Mouse (Mus musculus) liver, embryonic 15.5 days (tissue): Measurements from ENCODE around the gene Gatd1. TPM values are rescaled to one million over a fixed set of nuclear protein-coding genes. Genes with fewer than 3 reads are reported as not detected.
A peak's percentile ranks its signal among the peaks of the same experiment; 100 is the strongest.

Source experiments
- ATAC-seq: fragments of 200-750 bp; cut with Nextera tagmentation; 2 replicates; pipeline ENCODE4 v1.8.0; 2017; ENCODE audit warnings: moderate number of reproducible peaks, mild to moderate bottlenecking, moderate library complexity; ENCODE audit not compliant: insufficient read depth
- H3K27ac ChIP-seq: fragments of 300-500 bp; sonication (generic); replicated peaks from 2 replicates; pipeline ENCODE4 v1.5.1; 2015; ENCODE audit warnings: mild to moderate bottlenecking, inconsistent platforms
- H3K27me3 ChIP-seq: fragments of 300-500 bp; sonication (generic); 2 replicates; pipeline ENCODE4 v1.6.1; 2015; ENCODE audit warnings: mild to moderate bottlenecking, inconsistent platforms
- H3K36me3 ChIP-seq: fragments of 300-500 bp; sonication (generic); replicated peaks from 2 replicates; pipeline ENCODE4 v1.6.1; 2015; ENCODE audit warnings: moderate library complexity, mild to moderate bottlenecking, inconsistent platforms
- H3K4me1 ChIP-seq: fragments of 300-500 bp; sonication (generic); replicated peaks from 2 replicates; pipeline ENCODE4 v1.6.1; 2015; ENCODE audit warnings: inconsistent platforms
- H3K4me2 ChIP-seq: fragments of 300-500 bp; sonication (generic); 2 replicates; pipeline ENCODE4 v1.6.1; 2015; ENCODE audit warnings: moderate library complexity, mild to moderate bottlenecking, inconsistent platforms
- H3K4me3 ChIP-seq: fragments of 300-500 bp; sonication (generic); replicated peaks from 2 replicates; pipeline ENCODE4 v1.5.1; 2015; ENCODE audit warnings: mild to moderate bottlenecking, inconsistent platforms
- H3K9ac ChIP-seq: fragments of 300-500 bp; sonication (generic); 2 replicates; pipeline ENCODE4 v1.6.1; 2015; ENCODE audit warnings: moderate library complexity, mild to moderate bottlenecking, inconsistent platforms
- H3K9me3 ChIP-seq: fragments of 300-500 bp; sonication (generic); replicated peaks from 2 replicates; pipeline ENCODE4 v1.6.1; 2016; ENCODE audit warnings: inconsistent platforms
- WGBS: fragments of 180-500 bp; shearing (Covaris S2); methylation state at CpG from one replicate; pipeline ENCODE4 v1.1.7; 2015; ENCODE audit warnings: mixed read lengths; ENCODE audit not compliant: insufficient replicate concordance; 5-methylcytosine and 5-hydroxymethylcytosine counted together
- polyA plus RNA-seq: library from polyadenylated mRNA; unstranded; fragments of >200 nt; fragmentation: Nextera tagmentation; extraction: Ambion mirVana; gene quantifications from 2 replicates; pipeline ENCODE4 v1.2.1, GENCODE M21; 2015

The Gatd1 gene
- polyA plus RNA-seq, 1 experiment from 2014 or later: 15.7 TPM

DNA sequence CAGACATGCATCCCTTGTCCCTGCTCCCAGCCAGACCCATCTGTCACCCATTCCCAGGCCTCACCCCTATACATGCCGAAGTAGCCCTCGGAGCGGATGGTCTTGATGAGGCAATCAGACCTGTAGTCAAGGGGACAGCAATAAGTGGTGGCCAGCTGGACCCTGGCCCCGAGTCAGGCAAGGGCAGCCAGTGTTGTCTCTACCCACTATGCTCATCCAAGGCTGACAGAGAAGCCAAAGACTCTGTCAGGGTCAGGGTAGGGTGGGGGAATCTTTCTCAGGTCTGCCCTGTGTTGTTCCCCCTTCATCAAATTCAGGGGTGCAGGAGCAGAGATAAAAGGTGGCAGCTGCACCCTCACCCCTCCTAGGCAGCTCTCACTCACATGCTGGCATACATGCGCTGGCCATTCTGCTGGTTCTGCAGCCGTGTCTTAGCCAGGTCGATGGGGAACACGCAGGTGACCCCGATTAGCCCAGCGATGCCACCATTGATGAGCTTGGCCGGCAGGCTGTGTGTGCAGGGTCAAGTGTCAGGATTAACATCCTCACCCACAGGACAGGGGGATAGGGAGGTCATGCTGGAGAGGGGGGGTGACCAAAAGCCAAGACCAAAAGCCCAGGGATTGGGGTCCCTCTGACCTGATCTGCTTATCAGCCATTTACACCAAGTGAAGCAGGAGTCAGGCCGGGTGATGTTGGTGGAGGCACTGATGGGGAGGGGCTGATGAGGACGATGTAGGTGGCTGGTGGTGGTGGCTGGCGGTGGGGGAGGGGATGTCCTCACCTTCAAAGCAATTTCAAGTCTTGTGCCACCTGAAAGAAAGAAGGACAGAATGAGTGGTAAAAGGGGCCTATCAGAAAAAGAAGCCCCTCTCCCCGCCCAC lies 19.8 kb upstream of the Gatd1 start:
- no peak overlapping the region for H3K27ac ChIP-seq
- H3K4me1 ChIP-seq: peaks cover 78% of the 10 kb centered on the region
- no peaks in the 10 kb centered on the region for H3K27me3 ChIP-seq
- no peak overlapping the region for H3K9ac ChIP-seq
- no peaks in the 10 kb centered on the region for H3K9me3 ChIP-seq
- H3K36me3 ChIP-seq: peaks cover 41% of the 10 kb centered on the region
- WGBS: 81% methylated on average over 15 of the region's 15 CpGs
- H3K4me2 ChIP-seq: peak overlapping the region; percentile 97
- H3K4me3 ChIP-seq: peak overlapping the region; percentile 50
- ATAC-seq: no peak

DNA sequence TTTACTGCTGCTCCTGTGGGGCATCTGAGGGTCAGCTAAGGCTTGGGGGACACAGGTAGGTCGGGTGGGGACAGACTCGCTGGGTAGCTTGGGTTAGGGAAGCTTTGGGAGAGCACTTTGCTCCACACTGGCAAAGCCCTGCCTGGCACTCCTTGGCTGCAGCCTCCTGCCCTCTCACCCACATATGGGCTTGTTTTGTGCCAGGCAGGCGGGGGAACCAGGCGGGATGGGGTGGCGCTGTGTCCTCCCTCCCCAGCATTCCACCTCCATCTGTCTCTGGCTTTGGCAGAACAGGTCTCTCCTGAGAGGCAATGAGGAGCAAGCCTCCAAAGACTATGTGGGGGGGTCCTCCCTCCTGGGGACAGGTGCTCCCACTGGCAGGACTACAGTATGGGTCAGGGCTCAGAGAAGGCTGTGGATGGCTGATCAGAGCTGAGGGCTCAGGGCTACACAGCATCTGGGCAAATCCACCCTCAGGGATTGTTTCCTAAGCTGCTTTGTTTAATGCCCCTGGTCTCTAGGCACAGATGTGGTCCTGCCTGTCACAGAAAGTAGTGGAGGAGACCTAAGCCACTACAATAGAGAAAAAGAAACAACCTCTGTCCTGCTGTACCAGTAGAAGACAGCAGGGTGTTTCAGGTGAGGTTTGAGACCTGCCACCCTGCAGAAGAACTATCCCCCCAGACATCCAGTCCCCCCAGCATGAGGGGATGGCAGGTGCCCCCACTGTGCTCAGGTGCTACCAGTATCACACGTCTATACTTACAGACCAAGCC lies 19.0 kb upstream of the Gatd1 start:
- no peak overlapping the region for H3K9ac ChIP-seq
- H3K4me2 ChIP-seq: no peak overlapping the region
- 82% methylated on average over 6 of the region's 6 CpGs for WGBS
- H3K4me1 ChIP-seq: peaks cover 72% of the 10 kb centered on the region
- H3K27ac ChIP-seq: no peak overlapping the region
- no peak for ATAC-seq
- no peaks in the 10 kb centered on the region for H3K9me3 ChIP-seq
- no peak overlapping the region for H3K4me3 ChIP-seq
- H3K36me3 ChIP-seq: peaks cover 33% of the 10 kb centered on the region
- no peaks in the 10 kb centered on the region for H3K27me3 ChIP-seq

DNA sequence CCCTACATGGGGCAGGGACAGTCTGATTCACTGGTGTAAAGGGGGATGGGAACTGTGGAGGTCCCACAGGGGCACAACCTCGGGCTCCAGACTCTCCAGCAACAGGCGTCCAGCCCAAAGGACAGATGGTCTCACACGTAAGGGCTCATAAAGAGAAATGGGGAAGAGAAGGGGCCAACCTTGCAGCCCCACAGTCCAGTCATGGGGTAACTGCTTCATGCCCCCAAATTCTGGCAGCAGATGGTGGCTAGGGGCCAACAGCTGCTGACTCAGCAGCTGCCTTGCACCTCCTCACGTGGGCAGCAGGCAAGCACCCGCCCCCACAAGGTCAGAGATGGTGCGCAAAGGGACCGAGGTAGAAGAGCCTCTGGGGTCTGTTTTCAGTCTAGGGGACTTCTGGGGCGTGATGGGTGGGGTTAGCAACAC lies 18.3 kb upstream of the Gatd1 start:
- Histone ChIP-seq H3K4me1 (peaks cover 69% of the 10 kb centered on the region), H3K9ac (no peak overlapping the region), H3K9me3 (no peaks in the 10 kb centered on the region), H3K36me3 (peaks cover 31% of the 10 kb centered on the region), H3K4me3 (no peak overlapping the region), H3K4me2 (no peak overlapping the region), H3K27me3 (no peaks in the 10 kb centered on the region), H3K27ac (no peak overlapping the region)
- ATAC-seq: no peak
- WGBS: 70% methylated on average over 8 of the region's 8 CpGs

DNA sequence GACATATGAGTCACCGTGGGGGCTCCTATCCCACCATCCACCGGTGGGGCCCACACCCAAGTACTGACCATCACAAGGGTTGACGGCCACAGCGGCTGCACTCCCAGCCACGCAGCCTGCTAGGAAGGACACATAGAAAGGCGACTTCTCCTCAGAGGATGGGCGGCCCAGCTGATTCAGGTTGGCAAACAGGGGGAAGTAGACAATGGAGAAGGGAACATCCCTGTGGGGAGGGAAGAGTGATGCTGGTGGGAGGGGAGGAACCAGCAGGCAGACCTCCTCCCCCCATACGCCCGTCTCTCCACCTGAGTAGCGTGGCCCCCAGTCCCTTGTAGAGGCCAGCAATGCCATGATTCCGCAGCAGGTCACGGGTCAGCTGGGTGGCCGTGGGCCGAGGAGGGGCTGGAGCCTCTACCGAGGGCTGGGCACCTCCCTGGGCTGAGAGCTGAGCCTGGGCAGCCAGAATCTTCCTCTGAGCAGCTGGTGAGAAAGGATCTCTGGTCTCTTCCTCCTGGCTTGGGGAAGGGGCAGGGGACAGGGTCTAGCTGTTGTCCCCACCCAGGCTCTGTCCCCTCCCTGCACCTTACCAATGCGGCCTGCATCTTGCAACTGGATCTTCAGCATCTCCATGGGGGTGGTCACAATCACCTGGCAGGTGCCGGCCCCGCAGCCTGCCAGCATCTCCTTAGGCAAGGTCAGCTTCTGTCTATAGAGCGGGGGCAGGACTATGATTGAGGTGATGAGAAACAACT lies 17.7 kb upstream of the Gatd1 start:
- no peak overlapping the region for H3K9ac ChIP-seq
- H3K4me2 ChIP-seq: no peak overlapping the region
- no peak overlapping the region for H3K27ac ChIP-seq
- H3K4me3 ChIP-seq: no peak overlapping the region
- peaks cover 5% of the 10 kb centered on the region; the same call in 1 of the 2 replicates for H3K27me3 ChIP-seq
- H3K36me3 ChIP-seq: peaks cover 31% of the 10 kb centered on the region
- no peak for ATAC-seq
- H3K4me1 ChIP-seq: peaks cover 69% of the 10 kb centered on the region
- no peaks in the 10 kb centered on the region for H3K9me3 ChIP-seq
- WGBS: 83% methylated on average over 19 of the region's 19 CpGs

DNA sequence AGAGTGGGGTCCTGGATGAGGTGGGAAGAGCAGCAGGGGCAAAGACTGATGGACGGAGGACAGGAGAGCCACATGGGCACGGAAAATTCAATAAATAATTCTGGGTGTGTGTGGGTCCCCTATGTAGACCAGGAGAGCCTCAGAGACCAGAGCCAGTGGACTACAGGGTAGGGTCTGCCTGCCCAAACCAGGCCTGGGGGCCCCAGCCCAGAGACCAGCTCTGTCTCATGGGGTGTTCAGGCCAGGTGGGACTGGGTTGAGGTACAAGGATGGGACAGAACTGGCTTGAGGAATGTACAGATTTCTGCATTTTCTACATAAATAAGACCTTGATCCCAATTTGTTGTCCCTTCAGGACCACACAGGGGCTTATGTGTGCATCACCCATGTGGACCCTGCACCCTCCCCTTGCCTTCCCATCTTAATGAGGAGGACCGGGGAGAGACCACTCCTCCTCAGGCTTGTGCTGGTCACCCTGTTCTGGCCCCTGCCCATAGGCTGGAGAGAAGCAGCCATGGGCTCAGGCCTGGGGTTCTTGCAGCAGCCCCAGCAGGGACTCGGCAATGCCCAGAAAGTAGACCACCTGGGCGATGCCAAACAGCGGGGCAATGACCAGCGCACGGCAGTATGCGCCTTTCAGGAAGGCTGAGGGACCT lies 16.8 kb upstream of the Gatd1 start:
- H3K27me3 ChIP-seq: peaks cover 13% of the 10 kb centered on the region
- H3K4me1 ChIP-seq: peaks cover 64% of the 10 kb centered on the region
- H3K27ac ChIP-seq: no peak overlapping the region
- H3K4me2 ChIP-seq: no peak overlapping the region
- no peaks in the 10 kb centered on the region for H3K9me3 ChIP-seq
- no peak overlapping the region for H3K4me3 ChIP-seq
- ATAC-seq: no peak
- no peak overlapping the region for H3K9ac ChIP-seq
- peaks cover 31% of the 10 kb centered on the region for H3K36me3 ChIP-seq
- WGBS: 85% methylated on average over 9 of the region's 9 CpGs

DNA sequence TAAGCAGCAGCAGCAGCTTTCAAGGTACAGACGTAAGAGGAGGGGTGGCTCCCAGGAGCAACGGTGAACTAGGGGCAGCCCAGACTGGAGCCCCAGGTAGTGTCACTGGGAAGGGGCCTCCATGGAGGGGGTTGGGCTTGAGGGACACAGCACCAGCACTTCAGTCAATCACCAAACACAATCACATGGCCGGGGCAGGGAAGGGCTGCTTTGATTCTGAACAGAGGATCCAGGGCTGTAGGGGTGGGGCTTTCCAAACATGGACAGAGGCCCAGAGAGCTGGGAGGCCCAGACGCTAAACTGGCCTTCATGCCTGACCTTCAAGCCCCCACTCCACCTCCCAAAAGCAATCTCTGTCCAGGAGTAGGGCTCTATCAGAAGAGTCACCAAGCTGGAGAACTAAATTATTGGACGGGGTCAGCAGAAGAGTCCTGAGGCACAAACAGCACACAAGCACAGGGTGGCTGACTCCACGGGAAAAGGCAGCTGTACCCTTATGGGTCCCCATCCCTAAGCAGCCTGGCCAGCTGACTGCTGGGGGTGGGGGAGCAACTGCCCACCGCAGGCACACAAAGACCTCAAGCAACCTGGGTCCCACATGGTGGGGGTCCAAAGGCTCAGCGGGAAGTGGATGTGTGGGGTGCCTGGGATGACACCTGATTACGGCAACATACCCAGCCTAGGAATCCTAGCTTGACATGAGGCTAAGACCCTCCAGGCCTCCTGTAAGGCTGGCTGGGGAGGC lies 16.1 kb upstream of the Gatd1 start:
- Histone ChIP-seq H3K36me3 (peaks cover 31% of the 10 kb centered on the region), H3K9me3 (no peaks in the 10 kb centered on the region), H3K27me3 (peaks cover 18% of the 10 kb centered on the region), H3K27ac (no peak overlapping the region), H3K4me1 (peaks cover 57% of the 10 kb centered on the region), H3K4me3 (no peak overlapping the region), H3K9ac (no peak overlapping the region), H3K4me2 (no peak overlapping the region)
- WGBS: 63% methylated on average over 9 of the region's 9 CpGs
- no peak for ATAC-seq

DNA sequence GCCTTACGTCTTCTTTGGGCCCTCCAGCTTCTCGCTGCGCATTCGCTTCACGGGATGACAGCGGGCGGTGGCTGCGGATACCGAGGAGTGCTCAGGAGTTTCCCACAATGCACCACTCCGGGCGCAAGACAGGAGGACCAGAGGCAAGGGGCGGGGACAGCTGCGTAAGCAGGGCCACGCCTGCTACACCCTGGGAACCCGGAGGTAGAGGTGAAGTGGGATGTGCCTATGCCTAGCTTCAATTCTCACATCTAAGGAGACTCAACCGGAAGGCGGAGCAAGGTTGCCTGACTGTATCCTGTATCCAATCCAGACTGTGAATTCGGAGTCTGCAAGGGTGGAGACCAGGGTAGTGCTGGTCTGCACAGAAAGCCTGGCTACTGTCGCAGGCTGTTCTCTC lies 15.4 kb upstream of the Gatd1 start, which contains the start of gene Cend1:
Gene Cend1, minus strand, starts transcription at position 182 of the 400 bp plus-strand sequence.
- H3K27me3 ChIP-seq: peaks cover 18% of the 10 kb centered on the region
- peaks cover 31% of the 10 kb centered on the region for H3K36me3 ChIP-seq
- no peak within 1 kb of the TSS for H3K4me3 ChIP-seq
- no peak within 1 kb of the TSS for H3K27ac ChIP-seq
- no peak within 1 kb of the TSS for H3K9ac ChIP-seq
- no peak; the same call in 1 of the 2 replicates for ATAC-seq
- 22% methylated on average over 19 of the region's 19 CpGs for WGBS
- H3K9me3 ChIP-seq: no peaks in the 10 kb centered on the region
- no peak within 1 kb of the TSS for H3K4me2 ChIP-seq
- peaks cover 50% of the 10 kb centered on the region for H3K4me1 ChIP-seq

DNA sequence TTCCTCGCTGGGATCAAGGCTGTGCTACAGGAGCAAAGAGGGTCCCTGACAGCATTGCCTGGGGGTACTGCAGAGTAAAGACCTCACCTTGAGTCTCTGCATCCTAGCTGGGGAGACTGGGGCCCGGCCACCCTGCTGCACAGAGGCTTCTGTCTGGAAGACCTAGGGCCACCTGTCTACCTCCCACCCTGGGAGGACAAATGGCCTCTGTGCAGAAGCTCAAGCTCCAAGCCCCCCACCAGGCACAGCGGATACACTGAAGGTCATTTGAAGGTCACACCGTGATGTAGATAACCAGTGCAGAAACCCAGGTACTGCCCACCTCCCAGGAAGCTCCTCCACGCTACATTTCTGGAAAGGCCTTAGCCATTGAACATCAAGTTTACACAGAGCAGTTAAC lies 14.8 kb upstream of the Gatd1 start:
- H3K9me3 ChIP-seq: no peaks in the 10 kb centered on the region
- 49% methylated on average over 5 of the region's 5 CpGs for WGBS
- peaks cover 27% of the 10 kb centered on the region for H3K36me3 ChIP-seq
- peaks cover 44% of the 10 kb centered on the region for H3K4me1 ChIP-seq
- H3K4me2 ChIP-seq: no peak overlapping the region
- peaks cover 18% of the 10 kb centered on the region for H3K27me3 ChIP-seq
- no peak for ATAC-seq
- no peak overlapping the region for H3K4me3 ChIP-seq
- no peak overlapping the region for H3K27ac ChIP-seq
- H3K9ac ChIP-seq: no peak overlapping the region

DNA sequence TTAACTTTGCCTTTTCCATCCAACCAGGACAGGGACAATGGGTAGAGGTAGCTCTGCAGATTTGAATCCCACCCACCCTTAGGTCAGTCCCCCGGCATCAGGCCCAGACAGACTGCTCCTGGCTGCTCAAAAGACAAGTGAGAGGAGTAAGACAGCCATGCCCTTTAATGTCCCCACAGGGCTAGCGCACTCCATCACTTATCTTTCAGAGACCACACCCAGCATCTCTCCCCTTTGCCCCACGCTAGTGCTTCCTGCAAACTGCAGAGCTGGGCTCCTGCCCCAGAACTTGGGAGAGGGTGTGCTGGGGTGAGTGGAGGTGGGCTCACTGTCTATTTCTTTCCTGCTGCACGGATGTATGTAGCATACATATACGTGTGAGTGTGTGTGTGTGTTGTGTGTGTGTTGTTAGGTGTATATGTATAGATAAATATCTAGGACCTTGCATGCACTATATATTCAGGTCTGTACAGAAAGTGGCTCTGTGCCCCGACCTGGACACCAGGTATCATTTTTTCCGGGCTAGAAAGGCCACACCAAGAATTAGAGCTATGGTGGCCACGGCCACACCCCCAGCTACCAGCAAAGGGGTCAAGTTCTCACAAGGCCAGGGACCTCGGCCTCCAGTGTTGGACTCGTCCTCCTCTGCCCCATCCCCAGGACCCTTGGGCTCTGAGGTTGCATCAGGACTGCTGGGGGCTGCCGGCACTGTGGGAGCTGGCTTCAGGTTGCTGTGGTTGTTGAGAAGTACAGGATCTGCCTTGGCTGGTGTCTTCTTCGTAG lies 13.2 kb upstream of the Gatd1 start:
- Histone ChIP-seq H3K9ac (no peak overlapping the region), H3K36me3 (peaks cover 13% of the 10 kb centered on the region), H3K27me3 (peaks cover 18% of the 10 kb centered on the region), H3K4me1 (peaks cover 30% of the 10 kb centered on the region), H3K9me3 (no peaks in the 10 kb centered on the region), H3K27ac (no peak overlapping the region), H3K4me2 (no peak overlapping the region), H3K4me3 (no peak overlapping the region)
- 53% methylated on average over 12 of the region's 12 CpGs for WGBS
- ATAC-seq: no peak
